Mouse (Mus musculus) kidney, postnatal 14 days (tissue): ENCODE measurements at regions not wholly inside any gene's neighbourhood (a gene's known extent, or its start where the extent isn't known, plus 50 kb on each side); places are given as distances from the start of the nearest gene placed in this dataset.
A peak's percentile ranks its signal among the peaks of the same experiment; 100 is the strongest.
"Not testable (repeated sequence)": the region's sequence is repeated elsewhere in the genome, so short reads cannot be mapped to it uniquely, and the experiment has no call there.

ENCODE experiments used
- DNase-seq: peaks from one replicate; pipeline ENCODE4 v3.0.0; 2022; ENCODE audit warnings: mixed read lengths

DNA sequence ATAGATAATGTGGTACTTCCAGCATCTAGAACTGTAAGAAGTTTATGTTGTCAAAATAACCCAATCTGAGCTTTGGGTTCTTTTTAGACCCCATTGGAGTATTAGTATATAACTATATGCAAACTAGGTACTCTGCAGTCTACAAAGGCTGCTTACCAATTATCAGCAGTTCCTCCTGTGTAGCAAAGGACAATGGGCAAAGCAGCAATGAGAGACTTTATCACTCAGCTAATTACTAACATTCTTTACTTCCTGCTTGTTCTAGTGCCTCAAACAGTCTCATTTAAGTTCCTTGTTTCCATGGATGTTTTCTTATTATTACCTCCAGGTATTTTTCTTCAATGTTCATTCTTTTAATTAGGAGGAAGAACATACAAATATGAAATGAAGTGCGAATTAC is 312.5 kb upstream of the Klf6 start:
- DNase-seq = no peak

- DNase-seq = no peak
Observed at GRCm38 (mm10) chr13:5549175-5549574, 312.1 kb upstream of the Klf6 start.

DNA sequence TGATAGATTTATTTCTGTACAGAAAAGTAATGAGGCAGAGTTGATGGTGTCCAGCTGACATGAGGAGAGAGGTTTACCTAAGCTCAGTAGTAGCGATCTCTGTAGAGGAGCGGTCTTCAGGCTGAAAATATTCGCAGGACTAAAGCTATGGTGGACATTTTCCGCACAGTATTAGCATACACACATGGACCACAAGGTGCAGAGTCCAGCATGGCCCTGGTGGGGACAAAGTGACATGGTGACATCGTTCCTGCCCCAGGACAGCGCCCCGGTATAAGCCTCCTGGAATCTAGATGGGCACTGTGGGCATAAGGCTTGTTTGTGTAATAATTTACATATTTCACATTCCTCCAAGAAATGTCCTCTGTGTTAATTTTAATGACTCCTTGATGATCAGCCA is 311.5 kb upstream of the Klf6 start:
- no peak for DNase-seq

- no peak for DNase-seq
Observed at GRCm38 (mm10) chr13:5550354-5550753, 310.9 kb upstream of the Klf6 start.

DNA sequence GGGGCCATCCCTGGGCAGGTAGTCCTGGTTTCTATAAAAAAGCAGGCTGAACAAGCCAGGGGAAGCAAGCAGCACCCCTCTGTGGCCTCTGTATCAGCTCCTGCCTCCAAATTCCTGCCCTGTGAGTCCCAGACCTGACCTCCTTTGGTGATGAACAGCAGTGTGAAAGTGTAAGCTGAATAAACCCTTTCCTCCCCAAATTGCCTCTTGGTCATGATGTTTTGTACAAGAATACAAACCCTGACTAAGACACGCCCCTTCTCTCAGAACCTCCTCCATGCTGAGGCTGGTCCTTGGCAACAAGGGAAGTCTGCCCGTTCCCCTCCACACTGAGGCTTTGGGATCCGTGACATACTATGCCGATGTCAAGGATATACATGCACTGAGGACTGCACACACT is 310.2 kb upstream of the Klf6 start:
- DNase-seq = no peak

DNA sequence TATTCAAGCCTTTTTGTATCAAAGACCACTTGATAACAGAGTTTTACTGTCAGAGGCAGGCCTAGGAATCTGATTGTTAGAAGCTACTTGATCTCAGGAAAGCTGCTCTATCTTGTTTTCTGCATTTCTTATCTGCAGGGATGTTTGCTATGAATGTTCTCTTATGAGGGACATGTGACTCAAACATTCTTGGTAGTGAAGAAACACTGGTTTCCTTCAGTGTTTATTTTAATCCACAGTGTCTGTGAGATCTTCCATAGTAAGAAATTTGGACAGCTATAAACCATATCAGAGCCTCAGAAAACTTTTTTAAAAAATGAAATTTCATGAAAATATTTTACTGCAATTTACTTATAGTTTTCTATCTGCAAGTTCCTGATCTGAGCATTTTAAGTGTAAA is 307.8 kb upstream of the Klf6 start:
- no peak for DNase-seq

GRCm38 (mm10) chr13:5558095-5558494 is 303.2 kb upstream of the Klf6 start:
- DNase-seq = no peak

- DNase-seq = no peak
Observed at GRCm38 (mm10) chr13:5566479-5566878, 294.8 kb upstream of the Klf6 start.

DNA sequence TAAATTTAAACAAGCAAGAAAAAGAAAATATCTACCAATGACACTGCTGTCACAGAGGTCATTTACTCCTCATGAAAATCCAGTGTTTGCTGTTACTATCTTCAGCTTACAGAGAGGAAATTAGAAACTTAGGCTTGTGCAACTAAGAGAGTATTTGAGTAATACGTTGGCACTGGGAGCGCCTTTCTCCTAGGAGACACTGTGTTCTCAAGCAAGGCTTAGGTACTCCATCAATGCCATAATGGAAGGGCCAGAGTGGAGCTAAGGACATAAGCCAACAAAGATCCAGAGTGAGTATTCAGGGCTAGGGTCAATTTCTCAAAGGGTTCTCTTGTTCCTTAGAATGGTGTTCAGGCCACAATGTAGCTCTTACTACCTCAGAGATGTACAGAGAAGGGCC is 294.4 kb upstream of the Klf6 start:
- no peak for DNase-seq

DNA sequence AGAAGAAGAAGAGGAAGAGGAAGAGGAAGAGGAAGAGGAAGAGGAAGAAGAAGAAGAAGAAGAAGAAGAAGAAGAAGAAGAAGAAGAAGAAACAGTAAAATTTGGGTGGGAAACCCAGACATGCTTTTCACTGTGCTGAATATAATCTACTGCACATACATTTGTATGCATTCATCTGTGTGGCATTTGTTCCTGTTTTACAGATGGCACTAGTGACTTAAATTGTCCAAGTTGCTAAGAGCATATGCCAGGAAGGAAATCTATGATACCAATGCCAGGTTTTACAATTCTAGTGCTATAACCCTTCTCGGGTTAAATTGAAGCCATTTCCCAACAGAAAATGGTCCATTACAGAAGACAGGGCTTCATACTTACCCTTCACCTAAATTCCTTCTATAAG is 291.7 kb upstream of the Klf6 start:
- DNase-seq = no peak

DNA sequence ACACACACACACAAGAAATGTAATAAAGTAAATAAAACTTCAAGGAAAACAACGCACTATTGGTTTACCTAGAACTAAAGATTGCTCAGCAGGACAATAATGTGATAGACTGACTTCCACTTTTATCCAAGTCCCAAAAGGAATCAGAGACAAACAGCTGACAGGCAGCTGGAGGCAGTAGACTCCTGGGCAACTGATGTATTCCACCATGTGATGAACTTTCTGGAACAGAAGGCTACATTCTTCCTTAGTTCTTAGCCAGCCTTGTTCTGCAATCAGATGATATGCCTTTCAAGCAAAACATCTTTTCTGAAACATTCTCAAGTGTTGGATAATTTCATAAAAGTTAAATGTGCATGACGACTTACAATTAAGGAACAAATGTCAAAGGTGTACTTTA is 290.9 kb upstream of the Klf6 start:
- no peak for DNase-seq

- DNase-seq = no peak
Observed at GRCm38 (mm10) chr13:5576568-5576967, 284.7 kb upstream of the Klf6 start.

DNA sequence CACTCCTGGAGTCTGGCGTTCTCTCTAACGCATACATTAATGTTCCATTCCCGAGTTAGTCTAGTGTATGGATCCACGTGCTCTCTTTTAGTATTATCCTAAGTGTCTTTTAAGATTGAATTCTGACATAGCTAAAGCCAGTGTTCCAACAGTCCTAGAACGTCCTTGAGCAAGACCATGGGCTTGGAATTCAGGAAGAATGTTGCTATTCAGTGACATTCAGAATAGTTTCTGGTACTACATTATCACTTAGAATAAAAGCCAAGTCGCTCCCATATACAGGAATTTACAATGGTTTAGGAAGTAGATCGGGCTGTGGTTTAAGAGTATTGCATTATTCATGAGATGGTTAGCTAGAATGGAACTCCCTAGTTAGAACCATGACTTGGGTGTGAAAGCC is 277.6 kb upstream of the Klf6 start:
- not testable (repeated sequence) for DNase-seq

DNA sequence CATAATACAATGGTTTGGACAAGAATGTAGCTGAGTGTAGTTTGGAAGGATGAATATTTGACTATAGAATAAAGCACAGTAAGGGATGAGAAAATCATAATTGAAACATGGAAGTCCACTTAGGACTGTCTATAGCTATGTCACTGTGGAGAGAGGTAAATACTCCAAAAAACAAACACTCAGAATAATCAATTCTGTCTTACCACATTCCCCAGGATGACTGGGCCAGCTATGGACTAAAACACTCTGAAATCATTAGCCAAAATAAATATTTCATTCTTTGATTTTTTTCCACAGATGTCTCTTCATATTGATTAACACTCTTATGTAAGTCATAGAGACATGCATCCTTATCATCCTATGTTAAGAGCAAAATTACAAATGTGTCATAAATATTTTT is 274.1 kb upstream of the Klf6 start:
- DNase-seq = no peak

GRCm38 (mm10) chr13:5591286-5591685 is 270.0 kb upstream of the Klf6 start:
- DNase-seq = no peak

DNA sequence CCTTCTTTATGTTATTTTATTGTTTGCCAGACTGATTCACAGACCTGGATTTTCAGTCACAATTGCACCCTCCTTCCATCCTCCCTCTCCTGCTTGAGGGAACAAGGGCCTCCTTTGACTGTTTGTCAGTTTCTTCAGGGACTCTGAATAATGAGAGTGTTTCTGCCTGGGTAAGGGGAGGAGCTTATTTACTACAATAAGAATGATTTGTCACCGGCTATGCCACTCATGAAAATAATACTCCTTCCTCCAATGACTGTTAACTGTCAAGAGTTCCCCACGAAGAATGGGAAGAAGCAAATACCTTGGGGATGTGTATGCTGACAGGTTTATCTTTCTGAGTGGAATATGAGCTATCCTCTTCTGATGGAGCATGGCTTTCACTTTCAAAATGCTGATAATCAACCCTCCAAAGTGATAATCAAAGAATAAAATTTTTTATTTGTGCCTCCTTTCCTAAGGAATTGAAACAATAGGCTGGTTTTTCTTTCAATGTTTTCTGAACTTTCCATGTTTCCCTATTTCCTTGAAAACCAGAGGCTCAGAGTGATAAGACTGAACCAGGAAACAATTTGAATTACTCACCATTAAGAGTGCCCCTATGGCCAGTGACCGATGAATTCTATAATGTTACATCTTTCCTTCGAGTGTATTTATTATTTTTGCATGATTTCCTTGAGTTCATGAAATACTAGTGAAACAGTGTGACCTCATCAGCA is 269.3 kb upstream of the Klf6 start:
- DNase-seq = no peak

- peak; percentile 46 for DNase-seq
Observed at GRCm38 (mm10) chr13:5592556-5593061, 268.7 kb upstream of the Klf6 start.

DNA sequence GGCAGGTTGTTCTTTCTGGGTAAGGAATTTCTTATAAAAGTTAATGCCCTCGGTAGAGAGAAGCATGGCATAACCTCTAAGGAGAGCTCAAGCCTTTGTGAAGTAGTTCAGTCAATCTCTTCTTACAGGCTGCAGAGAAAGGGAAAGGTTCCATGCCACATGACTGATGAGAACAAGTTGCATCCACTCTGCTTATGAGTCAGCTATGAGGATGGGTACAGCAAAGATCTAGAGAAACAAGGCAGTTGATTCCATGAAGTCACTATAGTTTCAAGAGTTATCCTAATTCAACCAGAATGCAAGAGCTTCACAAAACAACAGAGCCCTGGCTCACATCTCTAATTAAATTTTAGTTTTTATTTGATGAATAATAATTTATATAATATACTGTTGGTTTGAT is 259.6 kb upstream of the Klf6 start:
- DNase-seq = no peak

DNA sequence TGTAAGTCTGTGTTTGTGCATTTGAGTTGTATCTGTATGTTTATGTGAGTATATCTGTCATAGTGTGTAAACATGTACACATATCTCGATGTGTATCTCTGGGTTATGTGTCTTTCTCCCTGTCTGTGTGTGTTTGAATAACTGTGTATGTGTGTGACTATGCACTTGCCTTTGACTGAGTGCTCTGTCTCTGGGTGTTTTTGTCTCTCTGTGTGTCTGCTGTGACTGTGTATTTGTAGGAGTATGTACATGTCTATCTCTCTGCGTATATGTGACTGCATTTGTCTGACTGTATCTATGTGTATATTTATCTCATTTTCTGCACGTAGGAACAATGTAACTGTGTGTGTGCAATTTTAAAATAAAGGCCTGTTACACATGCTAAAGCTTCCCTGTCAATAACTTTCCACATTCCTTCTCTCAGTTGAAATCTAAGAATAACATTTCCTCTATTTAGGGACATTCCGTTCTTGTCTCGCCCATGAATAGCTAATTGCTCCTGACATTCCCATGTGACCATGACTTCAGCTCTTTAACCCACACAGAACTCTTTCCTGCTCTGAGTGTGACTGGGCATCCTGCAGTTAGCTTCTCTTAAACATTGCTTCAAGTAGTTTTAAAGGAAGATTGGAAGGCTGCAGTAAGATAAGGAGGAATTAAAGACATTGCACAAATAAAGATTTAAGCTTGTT is 257.2 kb upstream of the Klf6 start:
- peak; percentile 66 for DNase-seq

GRCm38 (mm10) chr13:5605418-5605817 is 255.9 kb upstream of the Klf6 start:
- no peak for DNase-seq

- DNase-seq = no peak
Observed at GRCm38 (mm10) chr13:5607462-5607861, 253.8 kb upstream of the Klf6 start.

- peak; percentile 7 for DNase-seq
Observed at GRCm38 (mm10) chr13:5614186-5614737, 247.0 kb upstream of the Klf6 start.

DNA sequence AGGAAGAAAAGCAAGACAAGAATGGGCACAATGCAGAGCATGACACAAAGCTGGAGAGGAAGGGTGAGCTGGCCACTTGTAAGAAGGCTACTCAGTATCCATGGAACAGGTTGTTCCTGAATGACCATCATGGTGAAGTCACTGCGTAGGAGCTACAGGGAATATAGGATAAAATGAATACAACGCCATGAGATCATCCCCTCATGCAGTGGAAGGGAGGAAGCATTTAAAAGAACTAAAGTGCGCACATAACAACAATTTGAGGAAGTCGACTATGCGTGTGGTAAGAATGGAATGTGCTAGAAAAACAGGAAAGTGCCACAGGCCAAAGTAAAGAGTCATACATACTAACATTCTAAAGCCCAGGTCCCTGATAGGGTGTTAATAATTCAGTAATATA is 246.4 kb upstream of the Klf6 start:
- peak; percentile 27 for DNase-seq

DNA sequence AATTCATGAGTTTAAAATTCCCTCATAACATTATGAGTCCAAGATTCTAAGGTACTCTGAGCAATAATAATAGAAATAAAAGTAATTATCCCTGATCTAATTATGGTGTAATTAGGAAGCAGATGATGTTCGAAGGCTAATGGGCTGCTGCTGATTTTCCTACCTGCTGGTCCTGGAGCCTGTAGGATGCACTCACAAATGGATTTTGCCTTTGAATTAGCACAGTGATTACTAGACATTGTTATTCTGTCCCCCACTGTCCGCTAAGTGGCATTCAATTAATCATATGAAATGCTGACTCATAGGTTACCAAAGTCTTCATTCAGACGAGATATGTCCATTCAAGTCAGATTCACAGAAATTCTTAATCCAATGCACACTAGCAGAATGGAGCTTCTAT is 246.0 kb upstream of the Klf6 start:
- no peak for DNase-seq
